Mouse (Mus musculus) lung, adult 2 months (tissue): ENCODE data around the gene Maml1.

Source experiments
- CTCF ChIP-seq: fragments of 200-500 bp; IDR thresholded peaks from 2 replicates; pipeline ENCODE4 v1.5.1; 2011; ENCODE audit warnings: mild to moderate bottlenecking, low read length, control low read depth; ENCODE audit not compliant: insufficient read depth
- POLR2A ChIP-seq: fragments of 200-500 bp; IDR thresholded peaks from 2 replicates; pipeline ENCODE4 v1.6.1; 2011; ENCODE audit warnings: low read depth, mild to moderate bottlenecking, control low read depth, low read length, borderline replicate concordance; ENCODE audit errors: extremely low read depth

DNA sequence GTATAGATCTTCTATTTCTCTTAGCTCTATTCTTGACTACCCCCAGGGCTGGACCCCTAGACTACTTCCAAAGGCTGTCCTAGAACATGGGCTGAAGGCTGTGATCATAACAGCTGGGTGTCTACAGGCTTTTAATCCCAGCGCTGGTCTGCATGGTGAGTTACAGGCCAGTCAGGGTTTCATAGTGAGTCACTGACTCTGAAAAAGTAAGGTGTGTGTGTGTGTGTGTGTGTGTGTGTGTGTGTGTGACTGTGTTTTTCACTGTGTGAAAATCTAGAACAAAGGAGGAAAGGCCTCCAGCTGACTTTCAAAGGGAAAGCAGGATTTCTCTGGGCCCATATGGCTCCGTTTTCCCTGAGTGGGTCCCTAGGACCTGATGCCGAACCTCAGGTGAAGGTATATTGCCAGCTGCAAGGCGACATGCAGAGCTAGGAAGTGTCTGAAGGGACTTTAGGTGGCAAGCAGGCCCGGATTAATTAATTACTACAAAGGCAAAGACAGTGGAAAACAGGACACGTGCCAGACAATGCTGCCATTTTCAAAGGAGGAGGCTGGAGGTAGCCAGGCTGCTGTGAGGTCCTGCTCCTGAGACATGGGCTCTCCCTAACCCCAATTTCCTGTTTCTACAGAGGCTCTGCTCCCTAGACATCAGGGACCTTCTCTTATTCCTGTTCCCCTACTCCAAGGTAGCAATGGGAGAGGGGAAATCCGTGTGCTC, 69.4 kb downstream of the Maml1 start:
- TF ChIP-seq CTCF (no peak), POLR2A (no peak)
